Mouse (Mus musculus): ENCODE results near the gene Bcl2l13. TPM values are rescaled to one million over a fixed set of nuclear protein-coding genes. Genes with fewer than 3 reads are reported as not detected.
"Not testable (repeated sequence)": the region's sequence is repeated elsewhere in the genome, so short reads cannot be mapped to it uniquely, and the experiment has no call there.

Gene Bcl2l13
- polyA plus RNA-seq, 1 experiment from 2014 or later: 32.5 TPM

GRCm38 (mm10) chr6:120832097-120832496 is 3.9 kb upstream of the Bcl2l13 start:
- no peaks in the 10 kb centered on the region for H3K9me3 ChIP-seq (replicated peaks)
- H3K4me1 ChIP-seq: peaks cover 9% of the 10 kb centered on the region
- no peaks in the 10 kb centered on the region for H3K36me3 ChIP-seq (ENCODE audit: poor library complexity, severe bottlenecking)
- H3K4me3 ChIP-seq: no peak overlapping the region
- ATAC-seq: no peak
- no peak overlapping the region for H3K27ac ChIP-seq
- no peak overlapping the region for H3K4me2 ChIP-seq
- WGBS: 82% methylated on average over 4 of the region's 4 CpGs
- peaks cover 11% of the 10 kb centered on the region; the same call in 1 of the 2 replicates for H3K27me3 ChIP-seq
- no peak overlapping the region for H3K9ac ChIP-seq

GRCm38 (mm10) chr6:120834766-120835321 is 1.2 kb upstream of the Bcl2l13 start:
- H3K27me3 ChIP-seq: no peaks in the 10 kb centered on the region
- H3K9ac ChIP-seq: no peak overlapping the region
- H3K4me2 ChIP-seq: no peak overlapping the region
- no peak overlapping the region for H3K27ac ChIP-seq
- H3K9me3 ChIP-seq (replicated peaks): no peaks in the 10 kb centered on the region; the same call in 1 of the 2 replicates
- WGBS: 94% methylated on average over 4 of the region's 4 CpGs
- no peak for ATAC-seq
- peaks cover 15% of the 10 kb centered on the region for H3K4me1 ChIP-seq
- 0 out of 2 replicates have a peak, but pooled peaks cover 8% of the 10 kb centered on the region for H3K36me3 ChIP-seq (ENCODE audit: poor library complexity, severe bottlenecking)
- H3K4me3 ChIP-seq: no peak overlapping the region

GRCm38 (mm10) chr6:120836389-120837151 is 558 bp downstream of the Bcl2l13 start:
- Histone ChIP-seq H3K27ac (peak overlapping the region; percentile 87), H3K9me3 (replicated peaks) (no peaks in the 10 kb centered on the region; the same call in 1 of the 2 replicates), H3K9ac (peak overlapping the region; percentile 89), H3K4me2 (peak overlapping the region; percentile 73), H3K36me3 (ENCODE audit: poor library complexity, severe bottlenecking) (peaks cover 8% of the 10 kb centered on the region; the same call in 1 of the 2 replicates), H3K4me1 (peaks cover 15% of the 10 kb centered on the region), H3K4me3 (peak overlapping the region; percentile 83), H3K27me3 (no peaks in the 10 kb centered on the region)
- WGBS: 4% methylated on average over 37 of the region's 37 CpGs
- peak; percentile 82 for ATAC-seq

- no peak for ATAC-seq
- Histone ChIP-seq H3K27ac (no peak overlapping the region), H3K27me3 (no peaks in the 10 kb centered on the region), H3K4me2 (peak overlapping the region; percentile 73), H3K4me3 (peak overlapping the region; percentile 83), H3K9ac (peak overlapping the region; percentile 89), H3K4me1 (peaks cover 15% of the 10 kb centered on the region), H3K9me3 (replicated peaks) (no peaks in the 10 kb centered on the region; the same call in 1 of the 2 replicates), H3K36me3 (ENCODE audit: poor library complexity, severe bottlenecking) (peaks cover 8% of the 10 kb centered on the region; the same call in 1 of the 2 replicates)
- 82% methylated on average over 1 of the region's 1 CpGs for WGBS
Measured at GRCm38 (mm10) chr6:120837152-120837530, 1.1 kb downstream of the Bcl2l13 start.

GRCm38 (mm10) chr6:120840258-120840657 is 4.2 kb downstream of the Bcl2l13 start:
- H3K36me3 ChIP-seq (ENCODE audit: poor library complexity, severe bottlenecking): peaks cover 8% of the 10 kb centered on the region; the same call in 1 of the 2 replicates
- H3K4me2 ChIP-seq: no peak overlapping the region
- 95% methylated on average over 7 of the region's 7 CpGs for WGBS
- peaks cover 15% of the 10 kb centered on the region for H3K4me1 ChIP-seq
- H3K9me3 ChIP-seq (replicated peaks): no peaks in the 10 kb centered on the region; the same call in 1 of the 2 replicates
- no peak overlapping the region for H3K27ac ChIP-seq
- no peak overlapping the region for H3K4me3 ChIP-seq
- no peak for ATAC-seq
- no peak overlapping the region for H3K9ac ChIP-seq
- no peaks in the 10 kb centered on the region for H3K27me3 ChIP-seq

- Histone ChIP-seq H3K27ac (no peak overlapping the region), H3K4me2 (no peak overlapping the region), H3K9ac (no peak overlapping the region), H3K27me3 (no peaks in the 10 kb centered on the region), H3K4me3 (no peak overlapping the region), H3K9me3 (replicated peaks) (no peaks in the 10 kb centered on the region; the same call in 1 of the 2 replicates), H3K4me1 (peaks cover 10% of the 10 kb centered on the region), H3K36me3 (ENCODE audit: poor library complexity, severe bottlenecking) (peaks cover 8% of the 10 kb centered on the region; the same call in 1 of the 2 replicates)
- ATAC-seq: no peak
- WGBS: 93% methylated on average over 5 of the region's 5 CpGs
Measured at GRCm38 (mm10) chr6:120841754-120842153, 5.7 kb downstream of the Bcl2l13 start.

GRCm38 (mm10) chr6:120850720-120851119 is 14.7 kb downstream of the Bcl2l13 start:
- not testable (repeated sequence) for H3K27ac ChIP-seq; H3K4me2 ChIP-seq; ATAC-seq; H3K4me3 ChIP-seq; H3K27me3 ChIP-seq; H3K4me1 ChIP-seq; H3K9ac ChIP-seq; H3K9me3 ChIP-seq (replicated peaks)
- H3K36me3 ChIP-seq (ENCODE audit: poor library complexity, severe bottlenecking): peaks cover 49% of the 10 kb centered on the region

- no peak overlapping the region for H3K27ac ChIP-seq
- no peaks in the 10 kb centered on the region for H3K9me3 ChIP-seq (replicated peaks)
- no peak overlapping the region for H3K4me3 ChIP-seq
- peaks cover 39% of the 10 kb centered on the region for H3K36me3 ChIP-seq (ENCODE audit: poor library complexity, severe bottlenecking)
- 86% methylated on average over 10 of the region's 10 CpGs for WGBS
- H3K4me2 ChIP-seq: no peak overlapping the region
- H3K27me3 ChIP-seq: no peaks in the 10 kb centered on the region
- ATAC-seq: no peak
- H3K4me1 ChIP-seq: peaks cover 10% of the 10 kb centered on the region
- no peak overlapping the region for H3K9ac ChIP-seq
Measured at GRCm38 (mm10) chr6:120854413-120854812, 18.4 kb downstream of the Bcl2l13 start.

GRCm38 (mm10) chr6:120858217-120858711 is 22.3 kb downstream of the Bcl2l13 start:
- Histone ChIP-seq H3K4me1 (peaks cover 10% of the 10 kb centered on the region), H3K27ac (peak overlapping the region; percentile 77), H3K9me3 (replicated peaks) (no peaks in the 10 kb centered on the region), H3K4me2 (0 out of 2 replicates have a peak overlapping the region, but pooled peaks have one; percentile 17), H3K36me3 (ENCODE audit: poor library complexity, severe bottlenecking) (peaks cover 38% of the 10 kb centered on the region), H3K4me3 (no peak overlapping the region), H3K27me3 (no peaks in the 10 kb centered on the region), H3K9ac (no peak overlapping the region)
- WGBS: 15% methylated on average over 8 of the region's 8 CpGs
- peak; percentile 90 for ATAC-seq

GRCm38 (mm10) chr6:120860079-120860478 is 24.1 kb downstream of the Bcl2l13 start:
- 94% methylated on average over 3 of the region's 3 CpGs for WGBS
- Histone ChIP-seq H3K27ac (no peak overlapping the region), H3K4me1 (peaks cover 10% of the 10 kb centered on the region), H3K9me3 (replicated peaks) (no peaks in the 10 kb centered on the region), H3K4me2 (no peak overlapping the region), H3K4me3 (no peak overlapping the region), H3K36me3 (ENCODE audit: poor library complexity, severe bottlenecking) (peaks cover 40% of the 10 kb centered on the region), H3K27me3 (no peaks in the 10 kb centered on the region), H3K9ac (no peak overlapping the region)
- no peak for ATAC-seq

GRCm38 (mm10) chr6:120866051-120866814 is 30.2 kb downstream of the Bcl2l13 start:
- no peak for ATAC-seq
- H3K36me3 ChIP-seq (ENCODE audit: poor library complexity, severe bottlenecking): peaks cover 42% of the 10 kb centered on the region
- no peaks in the 10 kb centered on the region for H3K4me1 ChIP-seq
- H3K9me3 ChIP-seq (replicated peaks): no peaks in the 10 kb centered on the region
- no peaks in the 10 kb centered on the region for H3K27me3 ChIP-seq
- H3K27ac ChIP-seq: no peak overlapping the region
- 89% methylated on average over 9 of the region's 9 CpGs for WGBS
- no peak overlapping the region for H3K9ac ChIP-seq
- H3K4me3 ChIP-seq: no peak overlapping the region
- H3K4me2 ChIP-seq: no peak overlapping the region

- no peaks in the 10 kb centered on the region for H3K27me3 ChIP-seq
- no peak for ATAC-seq
- no peak overlapping the region for H3K4me2 ChIP-seq
- peaks cover 42% of the 10 kb centered on the region for H3K36me3 ChIP-seq (ENCODE audit: poor library complexity, severe bottlenecking)
- H3K4me1 ChIP-seq: no peaks in the 10 kb centered on the region
- H3K9me3 ChIP-seq (replicated peaks): no peaks in the 10 kb centered on the region
- H3K9ac ChIP-seq: no peak overlapping the region
- H3K4me3 ChIP-seq: no peak overlapping the region
- H3K27ac ChIP-seq: no peak overlapping the region
- WGBS: 78% methylated on average over 1 of the region's 1 CpGs
Measured at GRCm38 (mm10) chr6:120868824-120869223, 32.8 kb downstream of the Bcl2l13 start.

All from forebrain, embryonic 13.5 days (tissue).